Comparison of ENCODE assay signal across 22 mouse cellular contexts in genomic region chr6:115927292-115928242, GRCm38 (mm10). TPM values are rescaled to one million over a fixed set of nuclear protein-coding genes. Genes with fewer than 3 reads are reported as not detected.
DNase-seq lines count a peak whose midpoint lies in the region; ATAC-seq lines count a peak whose summit lies in the region.
"Had no signal": no experiment of that assay in that cellular context is flagged by ENCODE, and none has a peak within 500 bp of the region (broad histone marks: within the 10 kb centered on the region; RNA-seq: fewer than 3 reads in every experiment).

No protein-coding gene starts in this region.

- peaks cover 10% of the 10 kb centered on the region; the same call in 1 of the 2 replicates for H3K36me3 ChIP-seq in forebrain, embryonic 10.5 days (replicated peaks)
- H3K36me3 ChIP-seq in forebrain, embryonic 11.5 days (ENCODE audit: control insufficient read depth, insufficient read depth, low read length), result no peaks in the 10 kb centered on the region
- no peaks in the 10 kb centered on the region for H3K36me3 ChIP-seq in forebrain, embryonic 16.5 days (ENCODE audit: control insufficient read depth, insufficient read depth)
- H3K36me3 ChIP-seq in midbrain, embryonic 15.5 days (replicated peaks), result no peaks in the 10 kb centered on the region
- no peaks in the 10 kb centered on the region for H3K36me3 ChIP-seq in liver, embryonic 11.5 days (ENCODE audit: control insufficient read depth, insufficient read depth, low read length)

- H3K4me3 ChIP-seq in forebrain, embryonic 10.5 days, result no peak overlapping the region
- H3K4me3 ChIP-seq in forebrain, embryonic 11.5 days (ENCODE audit: low read depth, low read length), result no peak overlapping the region
- H3K4me3 ChIP-seq in forebrain, embryonic 16.5 days (replicated peaks; ENCODE audit: low read length), result no peak overlapping the region
- no peak overlapping the region for H3K4me3 ChIP-seq in midbrain, embryonic 15.5 days
- H3K4me3 ChIP-seq in liver, embryonic 11.5 days (ENCODE audit: low read depth, low read length), result no peak overlapping the region

- no peaks in the 10 kb centered on the region for H3K9me3 ChIP-seq in forebrain, embryonic 10.5 days
- no peaks in the 10 kb centered on the region for H3K9me3 ChIP-seq in forebrain, embryonic 11.5 days (ENCODE audit: control insufficient read depth, low read length)
- no peaks in the 10 kb centered on the region for H3K9me3 ChIP-seq in forebrain, embryonic 16.5 days (ENCODE audit: control insufficient read depth, low read length)
- H3K9me3 ChIP-seq in midbrain, embryonic 15.5 days, result no peaks in the 10 kb centered on the region
- H3K9me3 ChIP-seq in liver, embryonic 11.5 days (ENCODE audit: control insufficient read depth, low read length), result no peaks in the 10 kb centered on the region

- H3K4me2 ChIP-seq in forebrain, embryonic 11.5 days (ENCODE audit: low read depth, low read length, severe bottlenecking), result no peak overlapping the region
- no peak overlapping the region for H3K4me2 ChIP-seq in forebrain, embryonic 16.5 days (ENCODE audit: low read length)
- H3K4me2 ChIP-seq in midbrain, embryonic 15.5 days, result no peak overlapping the region
- no peak overlapping the region for H3K4me2 ChIP-seq in liver, embryonic 11.5 days
- H3K4me2 ChIP-seq: lung, embryonic 14.5 days had no signal

- H3K27me3 ChIP-seq in forebrain, embryonic 10.5 days (ENCODE audit: poor library complexity, severe bottlenecking), result no peaks in the 10 kb centered on the region
- no peaks in the 10 kb centered on the region for H3K27me3 ChIP-seq in forebrain, embryonic 11.5 days (ENCODE audit: control insufficient read depth, insufficient read depth, low read length)
- no peaks in the 10 kb centered on the region for H3K27me3 ChIP-seq in forebrain, embryonic 16.5 days (replicated peaks; ENCODE audit: control insufficient read depth, insufficient read depth, low read length)
- no peaks in the 10 kb centered on the region for H3K27me3 ChIP-seq in midbrain, embryonic 15.5 days (replicated peaks)
- no peaks in the 10 kb centered on the region for H3K27me3 ChIP-seq in liver, embryonic 11.5 days (replicated peaks; ENCODE audit: control insufficient read depth, insufficient read depth, low read length)

- DNase-seq in forebrain, embryonic 10.5 days (ENCODE audit: extremely low spot score, low spot score), result no peak
- DNase-seq in forebrain, embryonic 11.5 days (ENCODE audit: low spot score), result no peak
- DNase-seq in brain, adult 2 months (ENCODE audit: low read depth, low spot score), result peak; percentile 40
- no peak for DNase-seq in lung, postnatal 25 days (ENCODE audit: low spot score)
- no peak for DNase-seq in heart, adult 18-20 months
- no peak for DNase-seq in liver, embryonic 11.5 days (ENCODE audit: low spot score)
- DNase-seq: adrenal gland, postnatal 10 days; cerebellum, postnatal 36 days; heart, postnatal 14 days; kidney, postnatal 36 days; liver; lung, embryonic 14.5 days; thymus, postnatal 36 days had no signal

- 83% methylated on average over 10 of the region's 10 CpGs for WGBS in forebrain, embryonic 10.5 days
- WGBS in forebrain, embryonic 11.5 days, result 83% methylated on average over 10 of the region's 10 CpGs
- 37% methylated on average over 10 of the region's 10 CpGs for WGBS in forebrain, embryonic 16.5 days
- WGBS in midbrain, embryonic 15.5 days, result 68% methylated on average over 10 of the region's 10 CpGs
- WGBS in liver, embryonic 11.5 days, result 81% methylated on average over 10 of the region's 10 CpGs

- H3K27ac ChIP-seq in forebrain, embryonic 10.5 days, result peak overlapping the region; percentile 1; the same call in 1 of the 2 replicates
- no peak overlapping the region for H3K27ac ChIP-seq in forebrain, embryonic 11.5 days (ENCODE audit: low read depth, low read length)
- H3K27ac ChIP-seq in forebrain, embryonic 16.5 days (ENCODE audit: low read length), result peak overlapping the region; percentile 85
- H3K27ac ChIP-seq in midbrain, embryonic 15.5 days, result 0 out of 2 replicates have a peak overlapping the region, but pooled peaks have one; percentile 2
- H3K27ac ChIP-seq in liver, embryonic 11.5 days (ENCODE audit: low read depth, low read length), result no peak overlapping the region

- no peak; the same call in 1 of the 2 replicates for ATAC-seq in forebrain, embryonic 11.5 days (replicated peaks; ENCODE audit: low FRiP score)
- ATAC-seq in forebrain, embryonic 16.5 days, result peak; percentile 76
- ATAC-seq in midbrain, embryonic 15.5 days (replicated peaks), result peak; percentile 31; the same call in 1 of the 2 replicates
- no peak for ATAC-seq in liver, embryonic 11.5 days (replicated peaks; ENCODE audit: low FRiP score)
- ATAC-seq: intestine, postnatal 0 days had no signal

- peaks cover 60% of the 10 kb centered on the region for H3K4me1 ChIP-seq in forebrain, embryonic 10.5 days
- H3K4me1 ChIP-seq in forebrain, embryonic 11.5 days (replicated peaks; ENCODE audit: control insufficient read depth, insufficient read depth, low read length), result no peaks in the 10 kb centered on the region
- peaks cover 32% of the 10 kb centered on the region for H3K4me1 ChIP-seq in forebrain, embryonic 16.5 days (replicated peaks; ENCODE audit: control insufficient read depth, insufficient read depth, low read length)
- peaks cover 10% of the 10 kb centered on the region for H3K4me1 ChIP-seq in midbrain, embryonic 15.5 days
- H3K4me1 ChIP-seq in liver, embryonic 11.5 days (replicated peaks; ENCODE audit: control insufficient read depth, insufficient read depth, low read length), result peaks cover 3% of the 10 kb centered on the region

- H3K9ac ChIP-seq in forebrain, embryonic 11.5 days (ENCODE audit: low read length), result no peak overlapping the region
- H3K9ac ChIP-seq in forebrain, embryonic 16.5 days (replicated peaks; ENCODE audit: low read depth, low read length), result no peak overlapping the region; the same call in 1 of the 2 replicates
- no peak overlapping the region for H3K9ac ChIP-seq in midbrain, embryonic 15.5 days
- no peak overlapping the region for H3K9ac ChIP-seq in liver, embryonic 11.5 days (ENCODE audit: low read depth, low read length)
- H3K9ac ChIP-seq: lung, embryonic 14.5 days had no signal

RNA-seq across cellular contexts. Expression of gene Rho, which starts 4.0 kb away (rescaled TPM):
- polyA plus RNA-seq in forebrain, embryonic 10.5 days (2016; fragmentation: Nextera tagmentation; extraction: Ambion mirVana), result 0.06 and 0.10 TPM in 2 replicates
- 0.09 TPM in 2 replicates for polyA plus RNA-seq in forebrain, embryonic 11.5 days (2014; fragmentation: Nextera tagmentation; extraction: Ambion mirVana)
- polyA plus RNA-seq in forebrain, embryonic 16.5 days (2015; fragmentation: Nextera tagmentation; extraction: Ambion mirVana), result 0.15 TPM in 1 of 2 replicates, not detected in the other
- 0.18 and 0.49 TPM in 2 replicates for polyA plus RNA-seq in midbrain, embryonic 15.5 days (2015; fragmentation: Nextera tagmentation; extraction: Ambion mirVana)
- not detected for total RNA-seq in heart, adult 18-20 months (2021)
- 0.06 TPM in 1 of 2 replicates, not detected in the other for polyA plus RNA-seq in liver, embryonic 11.5 days (2014; fragmentation: Nextera tagmentation; extraction: Ambion mirVana)
- total RNA-seq: heart, adult 8-10 months had no signal
- polyA plus RNA-seq: neural tube, embryonic 11.5 days had no signal

RNA-seq across cellular contexts. Expression of gene H1foo, which starts 17.2 kb away (rescaled TPM):
- polyA plus RNA-seq in forebrain, embryonic 10.5 days (2016; fragmentation: Nextera tagmentation; extraction: Ambion mirVana), result not detected in 2 replicates
- polyA plus RNA-seq in forebrain, embryonic 11.5 days (2014; fragmentation: Nextera tagmentation; extraction: Ambion mirVana), result not detected in 2 replicates
- polyA plus RNA-seq in forebrain, embryonic 16.5 days (2015; fragmentation: Nextera tagmentation; extraction: Ambion mirVana), result not detected in 2 replicates
- not detected in 2 replicates for polyA plus RNA-seq in midbrain, embryonic 15.5 days (2015; fragmentation: Nextera tagmentation; extraction: Ambion mirVana)
- total RNA-seq in heart, adult 18-20 months (2021), result not detected
- polyA plus RNA-seq in liver, embryonic 11.5 days (2014; fragmentation: Nextera tagmentation; extraction: Ambion mirVana), result not detected in 2 replicates
- total RNA-seq: adrenal gland, postnatal 10 days; heart, adult 8-10 months; heart, postnatal 14 days; layer of hippocampus, postnatal 25 days; megakaryocyte, adult 5-6 weeks had no signal
- polyA plus RNA-seq: intestine, postnatal 0 days; lung, embryonic 14.5 days; neural tube, embryonic 11.5 days; small intestine, adult 2 months; stomach, embryonic 16.5 days had no signal

Comparison
In these comparisons a context has a peak if more than half of its experiments do, and no peak if none do; other contexts are left out.
1. H3K27ac ChIP-seq: peak in forebrain, embryonic 10.5 days (single experiment), forebrain, embryonic 16.5 days (single experiment) and midbrain, embryonic 15.5 days (single experiment); none in forebrain, embryonic 11.5 days (single experiment) and liver, embryonic 11.5 days (single experiment).
2. ATAC-seq: peak in forebrain, embryonic 16.5 days (single experiment) and midbrain, embryonic 15.5 days (single experiment); none in forebrain, embryonic 11.5 days (single experiment) and liver, embryonic 11.5 days (single experiment).